Mouse (Mus musculus) hindbrain, embryonic 14.5 days (tissue): Measurements from ENCODE around the gene Xpnpep3. TPM values are rescaled to one million over a fixed set of nuclear protein-coding genes. Genes with fewer than 3 reads are reported as not detected.

Experiments used
- ATAC-seq: fragments of 200-750 bp; cut with Nextera tagmentation; 2 replicates; pipeline ENCODE4 v1.8.0; 2017; ENCODE audit warnings: moderate number of reproducible peaks, mild to moderate bottlenecking, moderate TSS enrichment, moderate library complexity; ENCODE audit not compliant: low FRiP score
- DNase-seq: peaks from one replicate; pipeline ENCODE4 v3.0.0-alpha.2; 2015; ENCODE audit warnings: low spot score
- H3K27ac ChIP-seq: fragments of 300-500 bp; sonication (generic); 2 replicates; pipeline ENCODE4 v1.5.1; 2014; ENCODE audit warnings: mild to moderate bottlenecking, moderate library complexity
- H3K27me3 ChIP-seq: fragments of 300-500 bp; sonication (generic); 2 replicates; pipeline ENCODE4 v1.6.1; 2014; ENCODE audit warnings: mild to moderate bottlenecking, low read length, mixed read lengths; ENCODE audit not compliant: control insufficient read depth, insufficient read depth
- H3K36me3 ChIP-seq: fragments of 300-500 bp; sonication (generic); replicated peaks from 2 replicates; pipeline ENCODE4 v1.6.1; 2014; ENCODE audit not compliant: control insufficient read depth, insufficient read depth
- H3K4me1 ChIP-seq: fragments of 300-500 bp; sonication (generic); replicated peaks from 2 replicates; pipeline ENCODE4 v1.6.1; 2014; ENCODE audit warnings: antibody characterized with exemption, low read length, mixed read lengths; ENCODE audit not compliant: control insufficient read depth, insufficient read depth
- H3K4me2 ChIP-seq: fragments of 300-500 bp; sonication (generic); replicated peaks from 2 replicates; pipeline ENCODE4 v1.6.1; 2014; ENCODE audit warnings: mild to moderate bottlenecking, moderate library complexity
- H3K4me3 ChIP-seq: fragments of 300-500 bp; sonication (generic); replicated peaks from 2 replicates; pipeline ENCODE4 v1.5.1; 2014; ENCODE audit warnings: mild to moderate bottlenecking, low read length
- H3K9ac ChIP-seq: fragments of 300-500 bp; sonication (generic); 2 replicates; pipeline ENCODE4 v1.6.1; 2014
- H3K9me3 ChIP-seq: fragments of 300-500 bp; sonication (generic); 2 replicates; pipeline ENCODE4 v1.6.1; 2016; ENCODE audit warnings: low read length; ENCODE audit not compliant: control insufficient read depth
- WGBS: fragments of 180-500 bp; shearing (Covaris S2); extraction: QIAGEN DNeasy Blood & Tissue Kit; methylation state at CpG from one replicate; pipeline ENCODE4 v1.1.7; 2014; 5-methylcytosine and 5-hydroxymethylcytosine counted together
- polyA plus RNA-seq: library from polyadenylated mRNA; unstranded; fragments of >200 nt; fragmentation: Nextera tagmentation; extraction: Ambion mirVana; gene quantifications from 2 replicates; pipeline ENCODE4 v1.2.1, GENCODE M21; 2014

Gene Xpnpep3
- polyA plus RNA-seq, 1 experiment from 2014 or later = 5.3 TPM

- no peaks in the 10 kb centered on the region for H3K9me3 ChIP-seq
- 86% methylated on average over 2 of the region's 2 CpGs for WGBS
- no peak for ATAC-seq
Observed at GRCm38 (mm10) chr15:81482966-81483365, 83.0 kb downstream of the Xpnpep3 start.

GRCm38 (mm10) chr15:81483691-81484090 is 83.8 kb downstream of the Xpnpep3 start:
- no peak overlapping the region for H3K4me3 ChIP-seq
- H3K4me2 ChIP-seq = no peak overlapping the region
- no peak for DNase-seq
- H3K27me3 ChIP-seq = 0 out of 2 replicates have a peak, but pooled peaks cover 4% of the 10 kb centered on the region
- no peak overlapping the region for H3K9ac ChIP-seq
- no peak overlapping the region for H3K27ac ChIP-seq
- WGBS = 94% methylated on average over 6 of the region's 6 CpGs
- 0 out of 2 replicates have a peak, but pooled peaks cover 4% of the 10 kb centered on the region for H3K4me1 ChIP-seq
- ATAC-seq = no peak
- no peaks in the 10 kb centered on the region for H3K9me3 ChIP-seq
- H3K36me3 ChIP-seq = no peaks in the 10 kb centered on the region

More at GRCm38 (mm10) chr15:81482966-81483365, 83.0 kb downstream of the Xpnpep3 start:
- no peaks in the 10 kb centered on the region for H3K36me3 ChIP-seq
- no peak overlapping the region for H3K9ac ChIP-seq
- 0 out of 2 replicates have a peak, but pooled peaks cover 4% of the 10 kb centered on the region for H3K4me1 ChIP-seq
- H3K27ac ChIP-seq = no peak overlapping the region
- H3K4me3 ChIP-seq = no peak overlapping the region
- H3K4me2 ChIP-seq = no peak overlapping the region
- H3K27me3 ChIP-seq = 0 out of 2 replicates have a peak, but pooled peaks cover 4% of the 10 kb centered on the region
- DNase-seq = no peak

DNA sequence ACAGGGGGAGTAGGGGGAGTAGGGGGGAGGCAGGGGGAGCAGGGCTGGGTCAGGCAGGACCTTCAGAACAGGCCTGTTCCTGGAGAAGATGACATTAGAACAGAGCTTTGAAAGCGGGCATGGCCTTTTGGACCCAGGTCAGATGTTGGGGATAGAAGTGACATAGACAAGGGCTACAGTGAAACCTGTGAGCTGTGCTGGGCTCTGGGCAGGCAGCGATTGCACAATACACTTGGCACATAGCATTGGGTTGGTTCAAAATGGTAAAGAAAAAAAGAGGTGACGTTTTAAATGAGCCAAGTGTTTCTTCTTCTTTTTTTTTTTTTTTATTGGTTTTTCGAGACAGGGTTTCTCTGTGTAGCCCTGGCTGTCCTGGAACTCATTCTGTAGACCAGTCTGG is 85.5 kb downstream of the Xpnpep3 start:
- Histone ChIP-seq H3K4me1 (0 out of 2 replicates have a peak, but pooled peaks cover 4% of the 10 kb centered on the region), H3K4me3 (no peak overlapping the region), H3K27ac (no peak overlapping the region), H3K9me3 (no peaks in the 10 kb centered on the region), H3K27me3 (0 out of 2 replicates have a peak, but pooled peaks cover 4% of the 10 kb centered on the region), H3K9ac (no peak overlapping the region), H3K36me3 (no peaks in the 10 kb centered on the region), H3K4me2 (no peak overlapping the region)
- ATAC-seq (no peak), DNase-seq (no peak)
- whole genome bisulfite sequencing = 88% methylated on average over 4 of the region's 4 CpGs

- WGBS = 89% methylated on average over 2 of the region's 2 CpGs
- ATAC-seq (no peak), DNase-seq (no peak)
- Histone ChIP-seq H3K9me3 (no peaks in the 10 kb centered on the region), H3K9ac (no peak overlapping the region), H3K36me3 (no peaks in the 10 kb centered on the region), H3K27ac (no peak overlapping the region), H3K27me3 (no peaks in the 10 kb centered on the region), H3K4me2 (no peak overlapping the region), H3K4me1 (no peaks in the 10 kb centered on the region), H3K4me3 (no peak overlapping the region)
Observed at GRCm38 (mm10) chr15:81503466-81503865, 103.5 kb downstream of the Xpnpep3 start.

- no peak overlapping the region for H3K27ac ChIP-seq
- WGBS = 96% methylated on average over 2 of the region's 2 CpGs
Observed at GRCm38 (mm10) chr15:81503995-81504394, 104.1 kb downstream of the Xpnpep3 start.

More at GRCm38 (mm10) chr15:81503995-81504394, 104.1 kb downstream of the Xpnpep3 start:
- Histone ChIP-seq H3K4me1 (no peaks in the 10 kb centered on the region), H3K36me3 (no peaks in the 10 kb centered on the region), H3K4me3 (no peak overlapping the region), H3K27me3 (no peaks in the 10 kb centered on the region), H3K9ac (no peak overlapping the region), H3K9me3 (no peaks in the 10 kb centered on the region), H3K4me2 (no peak overlapping the region)
- ATAC-seq (no peak), DNase-seq (no peak)

Other genes with a start within 250 kb of the Xpnpep3 start
- gene Mrtfa, start 209.4 kb upstream of the Xpnpep3 start, polyA plus RNA-seq = 29.0 and 31.5 TPM in 2 replicates
- gene Mchr1, start 164.6 kb upstream of the Xpnpep3 start, polyA plus RNA-seq = 3.4 and 5.4 TPM in 2 replicates
- 130 and 140 TPM in 2 replicates for gene Slc25a17, start 39.3 kb upstream of the Xpnpep3 start, polyA plus RNA-seq
- 172 and 185 TPM in 2 replicates for gene St13, start 61 bp upstream of the Xpnpep3 start, polyA plus RNA-seq
- 0.39 and 1.1 TPM in 2 replicates for gene Dnajb7, start 8.2 kb downstream of the Xpnpep3 start, polyA plus RNA-seq
- 452 and 483 TPM in 2 replicates for gene Rbx1, start 66.2 kb downstream of the Xpnpep3 start, polyA plus RNA-seq
- 22.7 and 24.8 TPM in 2 replicates for gene Ep300, start 185.2 kb downstream of the Xpnpep3 start, polyA plus RNA-seq